11 mouse cellular contexts compared by ENCODE assay signal in the genomic region with DNA sequence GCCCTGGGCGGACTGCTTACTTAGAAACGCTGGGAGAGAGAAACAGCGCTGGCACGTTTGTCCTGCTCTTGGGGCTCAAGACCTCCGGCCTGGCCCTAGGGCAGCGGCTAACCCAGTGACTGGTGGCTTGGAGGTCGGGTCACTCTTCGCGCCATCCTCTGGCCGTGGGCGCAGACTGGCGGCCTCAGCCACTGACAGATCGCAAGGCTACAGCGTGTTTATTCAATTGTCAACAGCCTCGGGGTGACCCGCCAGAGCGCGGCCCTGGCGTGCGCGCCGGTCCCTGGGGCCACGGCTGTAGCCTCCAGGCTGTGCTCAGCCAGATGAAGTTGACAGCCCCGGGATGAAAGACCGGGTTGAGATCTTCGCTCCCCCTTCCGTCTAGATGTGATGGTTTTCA. TPM values are rescaled to one million over a fixed set of nuclear protein-coding genes. Genes with fewer than 3 reads are reported as not detected.
DNase-seq lines count a peak whose midpoint lies in the region; ATAC-seq and TF ChIP-seq lines count a peak whose summit lies in the region.
"Had no signal": no experiment of that assay in that cellular context is flagged by ENCODE, and none has a peak within 500 bp of the region (broad histone marks: within the 10 kb centered on the region; RNA-seq: fewer than 3 reads in every experiment).

No protein-coding gene starts in this region.

- H3K27me3 ChIP-seq in E14TG2a.4 (ENCODE audit: insufficient read depth, low read length), result peaks cover 80% of the 10 kb centered on the region
- peaks cover 95% of the 10 kb centered on the region for H3K27me3 ChIP-seq in embryonic facial prominence, embryonic 15.5 days
- H3K27me3 ChIP-seq in limb, embryonic 12.5 days, result peaks cover 98% of the 10 kb centered on the region
- H3K27me3 ChIP-seq: CH12.LX had no signal

- peak; percentile 9 for DNase-seq in gastrocnemius, postnatal 14 days
- DNase-seq in gastrocnemius, postnatal 36 days, result no peak
- no peak for DNase-seq in frontal cortex, postnatal 36 days (ENCODE audit: low spot score in 2 of 2)
- no peak for DNase-seq in layer of hippocampus, adult 2 months (ENCODE audit: low spot score in 2 of 2)
- DNase-seq in c-Kit-positive CD71-positive TER-119-positive erythroid progenitor cells, embryonic 14.5 days (ENCODE audit: low spot score), result no peak
- DNase-seq: cerebellum, adult 2 months had no signal

- no peak overlapping the region for H3K27ac ChIP-seq in embryonic facial prominence, embryonic 15.5 days (replicated peaks)
- H3K27ac ChIP-seq in limb, embryonic 12.5 days, result no peak overlapping the region
- H3K27ac ChIP-seq in layer of hippocampus, adult 2 months, result no peak overlapping the region

- H3K9me3 ChIP-seq in E14TG2a.4 (ENCODE audit: low read length), result no peaks in the 10 kb centered on the region
- no peaks in the 10 kb centered on the region for H3K9me3 ChIP-seq in embryonic facial prominence, embryonic 15.5 days (replicated peaks)
- H3K9me3 ChIP-seq in limb, embryonic 12.5 days, result no peaks in the 10 kb centered on the region

- peaks cover 59% of the 10 kb centered on the region for H3K4me1 ChIP-seq in E14TG2a.4 (replicated peaks; ENCODE audit: low read depth, low read length)
- H3K4me1 ChIP-seq in embryonic facial prominence, embryonic 15.5 days, result peaks cover 22% of the 10 kb centered on the region
- H3K4me1 ChIP-seq in limb, embryonic 12.5 days (replicated peaks), result peaks cover 22% of the 10 kb centered on the region

- no peaks in the 10 kb centered on the region for H3K36me3 ChIP-seq in E14TG2a.4 (ENCODE audit: insufficient read depth, low read length)
- H3K36me3 ChIP-seq in embryonic facial prominence, embryonic 15.5 days, result no peaks in the 10 kb centered on the region
- no peaks in the 10 kb centered on the region for H3K36me3 ChIP-seq in limb, embryonic 12.5 days

- WGBS in embryonic facial prominence, embryonic 15.5 days, result under 1% methylated on average over 27 of the region's 27 CpGs
- WGBS in limb, embryonic 12.5 days, result under 1% methylated on average over 27 of the region's 27 CpGs

- H3K9ac ChIP-seq in embryonic facial prominence, embryonic 15.5 days, result no peak overlapping the region
- H3K9ac ChIP-seq in limb, embryonic 12.5 days (replicated peaks), result no peak overlapping the region

- TF ChIP-seq CTCF in E14TG2a.4 (conservative IDR thresholded peaks at IDR 0.05; ENCODE audit: low read length), result no peak
- TF ChIP-seq CTCF in layer of hippocampus, adult 2 months (conservative IDR thresholded peaks at IDR 0.05), result no peak

- ATAC-seq in embryonic facial prominence, embryonic 15.5 days (ENCODE audit: insufficient number of reproducible peaks, low FRiP score, low TSS enrichment, low read depth), result no peak
- ATAC-seq in limb, embryonic 12.5 days (ENCODE audit: insufficient number of reproducible peaks, insufficient read depth, low FRiP score, low TSS enrichment, low read depth), result no peak

- peak overlapping the region; percentile 41 for H3K4me2 ChIP-seq in embryonic facial prominence, embryonic 15.5 days (replicated peaks)
- peak overlapping the region; percentile 36 for H3K4me2 ChIP-seq in limb, embryonic 12.5 days

- peak overlapping the region; percentile 62 for H3K4me3 ChIP-seq in E14TG2a.4 (replicated peaks; ENCODE audit: low read length)
- peak overlapping the region; percentile 25 for H3K4me3 ChIP-seq in embryonic facial prominence, embryonic 15.5 days (replicated peaks)
- peak overlapping the region; percentile 21 for H3K4me3 ChIP-seq in limb, embryonic 12.5 days (replicated peaks)
- H3K4me3 ChIP-seq in layer of hippocampus, adult 2 months, result no peak overlapping the region

- intact Hi-C loops in gastrocnemius, postnatal 14 days (cut with DNase I; ENCODE audit: low total_unique reads), result no loop called here
- intact Hi-C loops in gastrocnemius, postnatal 36 days (cut with DNase I), result no loop called here

RNA-seq across cellular contexts. Expression of a gene that starts 3.4 kb away (rescaled TPM):
- not detected for total RNA-seq in gastrocnemius, postnatal 14 days (2021)
- under 1 TPM in 1 of 2 experiments, not detected in 1; 0.15 TPM for total RNA-seq in gastrocnemius, postnatal 36 days (2021)
- 0.45 and 0.58 TPM in 2 replicates for polyA plus RNA-seq in embryonic facial prominence, embryonic 15.5 days (2015; fragmentation: Nextera tagmentation; extraction: Ambion mirVana)
- polyA plus RNA-seq in limb, embryonic 12.5 days (2016; fragmentation: Nextera tagmentation; extraction: Ambion mirVana), result 0.49 and 0.82 TPM in 2 replicates
- total RNA-seq in layer of hippocampus, adult 2 months (2021), result not detected
- total RNA-seq: CH12.LX had no signal
- polyA plus RNA-seq: cerebellum, adult 2 months had no signal

RNA-seq across cellular contexts. Expression of a gene that starts 31.1 kb away (rescaled TPM):
- total RNA-seq in gastrocnemius, postnatal 14 days (2021), result not detected
- total RNA-seq in gastrocnemius, postnatal 36 days (2021), result not detected
- not detected in 2 replicates for polyA plus RNA-seq in embryonic facial prominence, embryonic 15.5 days (2015; fragmentation: Nextera tagmentation; extraction: Ambion mirVana)
- not detected in 2 replicates for polyA plus RNA-seq in limb, embryonic 12.5 days (2016; fragmentation: Nextera tagmentation; extraction: Ambion mirVana)
- not detected for total RNA-seq in layer of hippocampus, adult 2 months (2021)
- total RNA-seq: CH12.LX; left cerebral cortex, adult 8-10 months had no signal
- polyA plus RNA-seq: cerebellum, adult 2 months had no signal
